Mouse (Mus musculus): ENCODE data around the gene Bmp5. TPM values are rescaled to one million over a fixed set of nuclear protein-coding genes. Genes with fewer than 3 reads are reported as not detected.
"Not testable (repeated sequence)": the region's sequence is repeated elsewhere in the genome, so short reads cannot be mapped to it uniquely, and the experiment has no call there.

Bmp5 gene
- polyA plus RNA-seq, 1 experiment from 2014 or later = 2.7 TPM

DNA sequence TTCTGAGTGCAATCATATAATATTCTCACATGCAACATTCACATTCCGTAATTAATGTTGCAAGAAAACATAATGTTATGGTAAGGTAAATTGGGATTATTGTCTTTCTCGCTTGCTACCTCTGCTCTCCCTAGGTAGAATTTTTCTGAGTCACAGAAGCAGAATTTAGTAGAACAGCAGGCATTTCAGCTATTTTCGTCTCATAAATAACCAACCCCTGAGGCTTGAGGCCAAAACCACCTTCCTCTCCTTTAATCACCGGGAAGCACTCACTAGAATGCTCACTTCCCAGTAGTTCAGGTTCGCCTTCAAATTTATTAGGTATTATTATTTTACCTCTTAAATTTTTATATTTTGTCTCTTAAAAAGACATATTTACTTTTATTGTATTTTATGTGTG, 10.8 kb downstream of the Bmp5 start:
- no peaks in the 10 kb centered on the region for H3K4me1 ChIP-seq
- no peaks in the 10 kb centered on the region for H3K9me3 ChIP-seq (replicated peaks)
- H3K27me3 ChIP-seq (replicated peaks) = no peaks in the 10 kb centered on the region
- no peak overlapping the region for H3K27ac ChIP-seq
- no peak overlapping the region for H3K9ac ChIP-seq
- no peak for ATAC-seq
- no peak overlapping the region for H3K4me2 ChIP-seq
- no peaks in the 10 kb centered on the region for H3K36me3 ChIP-seq
- no peak overlapping the region for H3K4me3 ChIP-seq
- 73% methylated on average over 5 of the region's 5 CpGs for WGBS (ENCODE audit: insufficient replicate concordance)

DNA sequence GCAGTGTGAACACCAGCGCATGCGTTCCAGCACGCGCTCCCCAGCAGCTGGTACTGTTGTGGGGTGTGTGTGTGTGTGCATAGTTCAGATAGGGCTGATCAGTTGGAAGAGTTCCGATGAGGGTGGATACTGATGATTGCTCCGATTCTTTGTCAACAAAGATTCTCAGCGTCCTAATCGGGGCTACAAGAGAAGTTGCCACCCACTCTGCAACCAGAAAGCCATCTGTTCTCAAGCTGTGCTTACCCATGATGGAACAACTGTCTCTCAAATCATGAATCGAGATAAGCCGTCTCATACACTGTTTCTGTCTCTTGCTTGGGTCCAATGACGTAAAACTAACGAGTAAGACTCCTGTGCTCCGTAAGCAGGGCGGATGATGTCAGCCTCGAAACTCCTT, 12.0 kb downstream of the Bmp5 start:
- no peaks in the 10 kb centered on the region for H3K4me1 ChIP-seq
- ATAC-seq = peak; percentile 47; the same call in 1 of the 2 replicates
- no peak overlapping the region for H3K4me2 ChIP-seq
- H3K27me3 ChIP-seq (replicated peaks) = no peaks in the 10 kb centered on the region
- WGBS (ENCODE audit: insufficient replicate concordance) = 76% methylated on average over 15 of the region's 15 CpGs
- no peaks in the 10 kb centered on the region for H3K36me3 ChIP-seq
- H3K9me3 ChIP-seq (replicated peaks) = no peaks in the 10 kb centered on the region
- H3K27ac ChIP-seq = no peak overlapping the region
- H3K9ac ChIP-seq = no peak overlapping the region
- H3K4me3 ChIP-seq = no peak overlapping the region

DNA sequence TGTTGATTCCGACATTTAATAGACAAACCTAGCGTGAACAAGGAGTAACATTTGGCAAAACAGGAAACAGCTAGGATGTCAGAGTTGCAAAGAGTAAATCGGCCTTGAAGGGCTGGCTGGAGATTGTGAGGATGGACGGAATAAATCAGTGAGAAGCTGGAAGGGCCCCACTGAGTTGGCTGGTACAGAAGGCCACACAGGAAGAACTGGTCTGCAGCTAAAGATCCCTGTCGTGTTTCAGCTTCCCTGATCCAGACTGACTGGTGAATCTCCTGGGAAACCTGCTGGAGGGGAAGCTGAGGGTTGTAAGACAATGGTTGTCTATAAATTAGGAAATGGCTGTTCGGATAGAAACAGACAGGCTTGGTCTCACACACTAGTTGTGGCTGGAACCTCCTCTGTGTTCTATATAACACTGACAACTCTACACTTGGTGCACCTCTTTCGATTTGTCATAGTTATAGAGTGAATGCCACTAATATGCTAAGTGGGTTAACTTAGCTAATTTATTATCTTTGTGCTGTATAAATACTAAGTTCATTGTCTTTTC, 14.8 kb downstream of the Bmp5 start:
- H3K27me3 ChIP-seq (replicated peaks) = no peaks in the 10 kb centered on the region
- H3K4me3 ChIP-seq = no peak overlapping the region
- WGBS (ENCODE audit: insufficient replicate concordance) = 57% methylated on average over 7 of the region's 7 CpGs
- no peaks in the 10 kb centered on the region for H3K36me3 ChIP-seq
- no peak overlapping the region for H3K4me2 ChIP-seq
- no peak overlapping the region for H3K27ac ChIP-seq
- no peak for ATAC-seq
- no peaks in the 10 kb centered on the region for H3K9me3 ChIP-seq (replicated peaks)
- H3K4me1 ChIP-seq = no peaks in the 10 kb centered on the region
- no peak overlapping the region for H3K9ac ChIP-seq

DNA sequence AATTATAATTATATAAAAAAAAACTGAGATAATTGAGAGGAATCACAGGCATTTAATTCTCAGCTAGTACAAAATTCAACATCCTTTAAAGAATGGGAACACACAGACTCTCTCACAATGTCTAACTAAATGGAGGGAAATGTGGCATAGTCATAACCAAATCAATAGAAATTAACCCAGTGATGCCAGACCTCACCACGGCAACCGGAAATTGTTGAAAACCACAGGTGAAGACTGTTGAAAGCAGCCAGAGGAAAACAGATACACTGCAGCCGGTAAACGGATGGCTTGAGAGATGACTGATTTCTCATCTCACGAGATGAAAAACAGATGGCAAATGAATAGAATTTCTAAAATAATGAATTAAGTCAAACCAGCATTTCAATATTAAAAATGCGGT, 29.8 kb downstream of the Bmp5 start:
- Histone ChIP-seq H3K4me2 (no peak overlapping the region), H3K4me3 (no peak overlapping the region), H3K4me1 (no peaks in the 10 kb centered on the region), H3K9ac (no peak overlapping the region), H3K36me3 (no peaks in the 10 kb centered on the region), H3K27me3 (replicated peaks) (no peaks in the 10 kb centered on the region), H3K27ac (no peak overlapping the region), H3K9me3 (replicated peaks) (no peaks in the 10 kb centered on the region)
- WGBS (ENCODE audit: insufficient replicate concordance) = 70% methylated on average over 6 of the region's 6 CpGs
- ATAC-seq = no peak

DNA sequence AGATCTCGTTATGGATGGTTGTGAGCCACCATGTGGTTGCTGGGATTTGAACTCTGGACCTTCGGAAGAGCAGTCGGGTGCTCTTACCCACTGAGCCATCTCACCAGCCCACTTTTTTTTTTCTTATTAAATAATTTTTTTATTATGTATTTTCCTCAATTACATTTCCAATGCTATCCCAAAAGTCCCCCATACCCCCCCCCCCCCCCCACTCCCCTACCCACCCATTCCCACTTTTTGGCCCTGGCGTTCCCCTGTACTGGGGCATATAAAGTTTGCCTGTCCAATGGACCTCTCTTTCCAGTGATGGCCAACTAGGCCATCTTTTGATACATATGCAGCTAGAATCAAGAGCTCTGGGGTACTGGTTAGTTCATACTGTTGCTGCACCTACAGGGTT, 33.0 kb downstream of the Bmp5 start:
- H3K9me3 ChIP-seq (replicated peaks); H3K4me1 ChIP-seq; H3K4me2 ChIP-seq; H3K9ac ChIP-seq; H3K27ac ChIP-seq; H3K27me3 ChIP-seq (replicated peaks); H3K36me3 ChIP-seq; H3K4me3 ChIP-seq: not testable (repeated sequence)
- 85% methylated on average over 3 of the region's 4 CpGs for WGBS (ENCODE audit: insufficient replicate concordance)
- ATAC-seq = peak; percentile 65

DNA sequence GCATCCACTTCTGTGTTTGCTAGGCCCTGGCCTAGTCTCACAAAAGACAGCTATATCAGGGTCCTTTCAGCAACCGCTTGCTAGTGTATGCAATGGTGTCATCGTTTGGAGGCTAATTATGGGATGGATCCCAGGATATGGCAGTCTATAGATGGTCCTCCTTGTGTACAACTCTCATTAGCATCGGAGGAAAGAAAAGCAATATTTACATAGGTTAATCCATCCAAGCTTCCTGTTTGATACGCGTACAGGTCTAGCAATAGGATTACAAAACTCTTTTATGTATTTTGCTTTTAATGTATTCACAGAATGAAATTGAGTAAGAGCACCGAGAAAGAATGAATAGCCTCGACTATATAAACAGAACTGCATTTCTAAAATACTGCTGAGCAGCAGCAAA, 33.5 kb downstream of the Bmp5 start:
- Histone ChIP-seq H3K27ac (no peak overlapping the region), H3K4me1 (no peaks in the 10 kb centered on the region), H3K27me3 (replicated peaks) (no peaks in the 10 kb centered on the region), H3K9me3 (replicated peaks) (no peaks in the 10 kb centered on the region), H3K9ac (no peak overlapping the region), H3K36me3 (no peaks in the 10 kb centered on the region), H3K4me3 (no peak overlapping the region), H3K4me2 (no peak overlapping the region)
- 71% methylated on average over 7 of the region's 7 CpGs for WGBS (ENCODE audit: insufficient replicate concordance)
- no peak for ATAC-seq

DNA sequence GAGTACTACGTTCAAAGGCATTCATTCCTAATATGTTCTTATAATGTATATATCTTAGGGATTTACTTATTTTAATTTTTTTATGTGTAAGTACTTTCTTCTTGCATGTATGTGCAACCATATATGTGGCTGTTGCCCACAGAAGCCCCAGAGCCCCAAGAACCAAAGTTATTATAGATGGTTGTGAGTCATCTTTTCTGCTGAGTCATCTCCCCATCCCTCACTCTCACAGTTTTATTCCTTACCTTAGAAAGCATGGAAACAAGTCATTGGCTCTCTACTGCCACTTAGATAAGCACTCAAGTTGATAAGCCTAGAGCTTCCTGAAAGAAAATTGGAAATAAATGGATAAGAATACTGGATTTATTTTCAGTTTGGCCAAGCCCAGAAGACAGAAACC, 40.0 kb downstream of the Bmp5 start:
- no peaks in the 10 kb centered on the region for H3K36me3 ChIP-seq
- H3K9ac ChIP-seq = no peak overlapping the region
- no peaks in the 10 kb centered on the region for H3K27me3 ChIP-seq (replicated peaks)
- no peaks in the 10 kb centered on the region for H3K4me1 ChIP-seq
- H3K4me2 ChIP-seq = no peak overlapping the region
- no peaks in the 10 kb centered on the region for H3K9me3 ChIP-seq (replicated peaks)
- 76% methylated on average over 1 of the region's 1 CpGs for WGBS (ENCODE audit: insufficient replicate concordance)
- H3K27ac ChIP-seq = no peak overlapping the region
- no peak for ATAC-seq
- no peak overlapping the region for H3K4me3 ChIP-seq

DNA sequence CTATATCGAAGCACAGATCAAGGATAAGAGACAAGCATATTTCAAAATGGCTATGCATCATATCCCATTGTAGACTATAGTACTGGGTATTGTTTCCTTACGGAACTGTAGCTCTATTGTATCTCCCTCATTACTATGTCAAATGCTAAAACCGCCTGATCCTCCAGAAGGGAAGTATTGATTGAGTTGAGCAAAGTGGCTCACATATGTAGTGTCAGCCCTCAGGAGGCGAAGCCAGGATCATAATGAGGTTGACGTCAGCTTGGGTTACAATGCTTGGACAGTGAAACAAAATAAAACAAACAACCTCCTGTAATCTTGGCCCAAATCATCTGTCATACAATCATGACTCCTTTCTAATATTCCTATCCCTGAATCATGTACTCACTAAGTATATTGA, 43.2 kb downstream of the Bmp5 start:
- Histone ChIP-seq H3K27ac (no peak overlapping the region), H3K4me2 (no peak overlapping the region), H3K4me3 (no peak overlapping the region), H3K9ac (no peak overlapping the region), H3K27me3 (replicated peaks) (no peaks in the 10 kb centered on the region), H3K9me3 (replicated peaks) (no peaks in the 10 kb centered on the region), H3K36me3 (no peaks in the 10 kb centered on the region), H3K4me1 (no peaks in the 10 kb centered on the region)
- ATAC-seq = no peak
- 71% methylated on average over 5 of the region's 5 CpGs for WGBS (ENCODE audit: insufficient replicate concordance)

DNA sequence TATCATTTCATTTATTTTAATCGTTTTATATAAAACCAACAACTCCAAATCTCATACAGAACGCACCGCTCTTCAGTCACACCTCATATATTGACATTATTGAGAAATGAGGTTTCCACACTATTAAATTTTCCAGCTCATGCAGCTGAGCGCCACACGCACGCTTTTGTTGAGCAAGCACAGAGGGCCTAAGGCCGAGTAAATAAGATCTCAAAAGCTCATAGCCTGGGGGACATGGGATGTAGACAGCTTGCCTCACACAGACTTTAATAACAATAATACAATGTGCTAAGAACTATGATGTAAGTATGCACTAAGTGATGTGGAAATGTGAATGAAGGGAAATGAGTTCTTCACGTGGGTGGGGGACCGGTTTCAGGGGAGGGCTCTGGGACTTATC, 57.3 kb downstream of the Bmp5 start:
- ATAC-seq = no peak
- 80% methylated on average over 9 of the region's 9 CpGs for WGBS (ENCODE audit: insufficient replicate concordance)
- Histone ChIP-seq H3K4me3 (no peak overlapping the region), H3K27me3 (replicated peaks) (no peaks in the 10 kb centered on the region), H3K4me1 (no peaks in the 10 kb centered on the region), H3K36me3 (no peaks in the 10 kb centered on the region), H3K9me3 (replicated peaks) (no peaks in the 10 kb centered on the region), H3K9ac (no peak overlapping the region), H3K27ac (no peak overlapping the region), H3K4me2 (no peak overlapping the region)

DNA sequence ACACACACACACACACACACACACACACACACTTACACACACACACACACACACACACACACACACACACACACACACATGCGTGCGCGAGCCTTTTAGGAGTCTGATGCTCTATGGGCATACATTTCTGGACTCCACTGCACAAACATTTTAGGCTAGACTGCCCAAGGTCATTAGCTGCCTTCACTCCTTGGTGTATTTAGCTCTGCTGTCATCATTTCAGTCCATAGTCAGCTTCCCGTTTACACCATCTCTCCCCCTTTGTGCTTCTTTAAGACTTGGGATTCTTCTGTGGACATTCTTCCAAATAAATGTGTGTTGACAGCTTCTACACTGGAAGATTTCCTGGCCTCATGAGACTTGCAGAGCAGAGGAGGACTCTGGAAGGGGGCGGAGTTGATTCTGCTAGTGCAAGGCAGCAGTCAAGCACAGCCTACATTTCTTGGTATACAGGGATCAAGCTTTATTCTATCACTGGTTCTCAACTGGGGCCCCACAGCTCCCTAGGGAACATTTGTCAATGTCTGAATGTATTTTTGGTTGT, 58.1 kb downstream of the Bmp5 start:
- 88% methylated on average over 5 of the region's 5 CpGs for WGBS (ENCODE audit: insufficient replicate concordance)
- ATAC-seq = no peak

DNA sequence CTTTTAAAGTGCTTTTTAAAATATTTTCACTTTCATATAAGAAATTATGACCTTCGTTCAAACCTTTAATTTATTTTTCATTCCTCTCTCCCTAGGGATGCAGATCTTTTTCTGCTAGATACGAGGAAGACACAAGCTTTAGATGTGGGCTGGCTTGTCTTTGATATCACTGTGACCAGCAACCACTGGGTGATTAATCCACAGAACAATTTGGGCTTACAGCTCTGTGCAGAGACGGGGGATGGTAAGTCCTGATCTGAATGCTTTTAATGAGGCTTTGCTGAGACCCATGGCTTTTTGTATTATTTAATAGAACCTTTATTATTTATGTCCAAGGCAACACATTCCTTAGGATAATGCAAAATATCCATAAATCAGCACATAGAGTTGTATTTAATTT, 64.3 kb downstream of the Bmp5 start:
- WGBS (ENCODE audit: insufficient replicate concordance) = 58% methylated on average over 3 of the region's 3 CpGs

More for the DNA sequence above, 58.1 kb downstream of the Bmp5 start:
- Histone ChIP-seq H3K36me3 (no peaks in the 10 kb centered on the region), H3K4me3 (no peak overlapping the region), H3K4me2 (no peak overlapping the region), H3K9ac (no peak overlapping the region), H3K4me1 (no peaks in the 10 kb centered on the region), H3K27ac (no peak overlapping the region), H3K27me3 (replicated peaks) (no peaks in the 10 kb centered on the region), H3K9me3 (replicated peaks) (no peaks in the 10 kb centered on the region)

DNA sequence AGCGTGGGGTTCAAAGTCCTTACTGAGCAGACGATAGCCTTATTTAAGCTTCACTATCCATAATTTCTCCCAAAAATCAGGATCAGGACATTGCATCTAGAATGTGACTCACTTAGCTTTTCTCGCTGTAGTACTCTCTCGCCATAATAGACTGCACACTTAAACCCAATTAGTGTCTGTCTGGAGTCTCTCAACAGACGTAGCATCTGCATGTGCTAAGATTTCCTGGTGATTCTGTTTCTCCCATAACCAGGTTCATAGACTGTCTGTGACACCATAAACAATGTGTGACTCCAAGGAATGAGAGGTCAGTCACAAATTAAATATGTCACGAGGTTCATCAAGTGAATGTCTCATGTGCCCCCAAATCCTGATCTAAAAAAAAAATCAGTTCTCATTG, 65.7 kb downstream of the Bmp5 start:
- ATAC-seq = no peak

More for the DNA sequence above, 64.3 kb downstream of the Bmp5 start:
- Histone ChIP-seq H3K4me1 (no peaks in the 10 kb centered on the region), H3K27ac (no peak overlapping the region), H3K9me3 (replicated peaks) (no peaks in the 10 kb centered on the region), H3K9ac (no peak overlapping the region), H3K4me2 (no peak overlapping the region), H3K36me3 (no peaks in the 10 kb centered on the region), H3K27me3 (replicated peaks) (no peaks in the 10 kb centered on the region), H3K4me3 (no peak overlapping the region)
- ATAC-seq = no peak

DNA sequence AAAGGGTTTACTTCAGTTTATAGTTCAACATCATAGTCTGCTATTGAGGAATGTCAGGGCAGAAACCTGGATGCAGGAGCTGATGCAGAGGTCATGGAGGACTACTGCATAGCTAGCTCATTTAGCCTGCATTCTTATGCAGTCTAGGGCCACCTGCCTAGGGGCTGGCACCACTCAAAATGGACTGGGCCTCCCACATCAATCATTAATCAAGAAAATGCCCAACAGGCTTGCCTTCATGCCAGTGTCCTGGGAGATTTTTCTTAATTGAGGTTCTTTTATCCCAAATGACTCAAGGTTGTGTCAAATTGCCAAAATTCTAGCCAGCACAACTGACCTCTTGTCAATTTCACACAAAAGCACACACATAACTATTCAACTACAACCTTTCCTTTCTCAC, 70.8 kb downstream of the Bmp5 start:
- Histone ChIP-seq H3K4me3 (no peak overlapping the region), H3K27ac (no peak overlapping the region), H3K36me3 (no peaks in the 10 kb centered on the region), H3K4me1 (no peaks in the 10 kb centered on the region), H3K9ac (no peak overlapping the region), H3K27me3 (replicated peaks) (no peaks in the 10 kb centered on the region), H3K4me2 (no peak overlapping the region), H3K9me3 (replicated peaks) (no peaks in the 10 kb centered on the region)
- no peak for ATAC-seq

More for the DNA sequence above, 65.7 kb downstream of the Bmp5 start:
- Histone ChIP-seq H3K4me2 (no peak overlapping the region), H3K27me3 (replicated peaks) (no peaks in the 10 kb centered on the region), H3K9me3 (replicated peaks) (no peaks in the 10 kb centered on the region), H3K9ac (no peak overlapping the region), H3K27ac (no peak overlapping the region), H3K4me1 (no peaks in the 10 kb centered on the region), H3K36me3 (no peaks in the 10 kb centered on the region), H3K4me3 (no peak overlapping the region)
- 66% methylated on average over 6 of the region's 6 CpGs for WGBS (ENCODE audit: insufficient replicate concordance)

All from liver, embryonic 12.5 days (tissue).